Mouse (Mus musculus) hindbrain, embryonic 15.5 days (tissue): ENCODE measurements around the gene Tmem56. TPM values are rescaled to one million over a fixed set of nuclear protein-coding genes. Genes with fewer than 3 reads are reported as not detected.

ENCODE experiments used
- ATAC-seq: fragments of 200-750 bp; cut with Nextera tagmentation; 2 replicates; pipeline ENCODE4 v1.8.0; 2017; ENCODE audit warnings: low read depth, moderate number of reproducible peaks, moderate TSS enrichment; ENCODE audit not compliant: low FRiP score
- H3K27ac ChIP-seq: fragments of 300-500 bp; sonication (generic); replicated peaks from 2 replicates; pipeline ENCODE4 v1.5.1; 2015; ENCODE audit warnings: mild to moderate bottlenecking, inconsistent platforms
- H3K27me3 ChIP-seq: fragments of 300-500 bp; sonication (generic); 2 replicates; pipeline ENCODE4 v1.6.1; 2015; ENCODE audit warnings: control low read depth, inconsistent platforms
- H3K36me3 ChIP-seq: fragments of 300-500 bp; sonication (generic); 2 replicates; pipeline ENCODE4 v1.6.1; 2015; ENCODE audit warnings: control low read depth, inconsistent platforms
- H3K4me1 ChIP-seq: fragments of 300-500 bp; sonication (generic); replicated peaks from 2 replicates; pipeline ENCODE4 v1.6.1; 2015; ENCODE audit warnings: control low read depth, inconsistent platforms
- H3K4me2 ChIP-seq: fragments of 300-500 bp; sonication (generic); 2 replicates; pipeline ENCODE4 v1.6.1; 2015; ENCODE audit warnings: moderate library complexity, mild to moderate bottlenecking, inconsistent platforms
- H3K4me3 ChIP-seq: fragments of 300-500 bp; sonication (generic); 2 replicates; pipeline ENCODE4 v1.5.1; 2015; ENCODE audit warnings: mild to moderate bottlenecking, inconsistent platforms
- H3K9ac ChIP-seq: fragments of 300-500 bp; sonication (generic); 2 replicates; pipeline ENCODE4 v1.6.1; 2015; ENCODE audit warnings: inconsistent platforms
- H3K9me3 ChIP-seq: fragments of 300-500 bp; sonication (generic); 2 replicates; pipeline ENCODE4 v1.6.1; 2016; ENCODE audit warnings: control low read depth, inconsistent platforms
- WGBS: fragments of 180-500 bp; shearing (Covaris S2); methylation state at CpG from one replicate; pipeline ENCODE4 v1.1.7; 2015; 5-methylcytosine and 5-hydroxymethylcytosine counted together
- polyA plus RNA-seq: library from polyadenylated mRNA; unstranded; fragments of >200 nt; fragmentation: Nextera tagmentation; extraction: Ambion mirVana; gene quantifications from 2 replicates; pipeline ENCODE4 v1.2.1, GENCODE M21; 2015

The Tmem56 gene
- polyA plus RNA-seq, 1 experiment from 2014 or later: 2.6 TPM

GRCm38 (mm10) chr3:121176011-121176410 is 106.9 kb downstream of the Tmem56 start:
- Histone ChIP-seq H3K4me2 (no peak overlapping the region), H3K27me3 (no peaks in the 10 kb centered on the region), H3K9me3 (no peaks in the 10 kb centered on the region), H3K36me3 (no peaks in the 10 kb centered on the region), H3K9ac (no peak overlapping the region), H3K4me1 (peaks cover 5% of the 10 kb centered on the region; the same call in 1 of the 2 replicates), H3K4me3 (no peak overlapping the region), H3K27ac (no peak overlapping the region)
- no peak for ATAC-seq
- WGBS: 81% methylated on average over 1 of the region's 1 CpGs

- Histone ChIP-seq H3K27me3 (no peaks in the 10 kb centered on the region), H3K4me3 (no peak overlapping the region), H3K9ac (no peak overlapping the region), H3K9me3 (no peaks in the 10 kb centered on the region), H3K4me2 (no peak overlapping the region), H3K4me1 (peaks cover 12% of the 10 kb centered on the region; the same call in 1 of the 2 replicates), H3K36me3 (no peaks in the 10 kb centered on the region), H3K27ac (no peak overlapping the region)
- no peak for ATAC-seq
- 87% methylated on average over 9 of the region's 9 CpGs for WGBS
Observed at GRCm38 (mm10) chr3:121174248-121174945, 108.5 kb downstream of the Tmem56 start.

- Histone ChIP-seq H3K4me3 (no peak overlapping the region), H3K36me3 (no peaks in the 10 kb centered on the region), H3K4me2 (no peak overlapping the region), H3K27ac (no peak overlapping the region), H3K4me1 (peaks cover 12% of the 10 kb centered on the region; the same call in 1 of the 2 replicates), H3K27me3 (no peaks in the 10 kb centered on the region), H3K9ac (no peak overlapping the region), H3K9me3 (no peaks in the 10 kb centered on the region)
- no peak for ATAC-seq
- 69% methylated on average over 2 of the region's 2 CpGs for WGBS
Observed at GRCm38 (mm10) chr3:121172718-121173117, 110.2 kb downstream of the Tmem56 start.

GRCm38 (mm10) chr3:121171872-121172265 is 111.0 kb downstream of the Tmem56 start:
- H3K27ac ChIP-seq: no peak overlapping the region

GRCm38 (mm10) chr3:121171243-121171871 is 111.5 kb downstream of the Tmem56 start, which contains the start of gene Rwdd3:
Gene Rwdd3, minus strand, starts transcription at chr3:121171695.
- Histone ChIP-seq H3K36me3 (no peaks in the 10 kb centered on the region), H3K27ac (peak within 1 kb of the TSS; percentile 71), H3K4me3 (peak within 1 kb of the TSS; percentile 71), H3K27me3 (no peaks in the 10 kb centered on the region), H3K4me2 (peak within 1 kb of the TSS; percentile 87), H3K9me3 (no peaks in the 10 kb centered on the region), H3K9ac (peak within 1 kb of the TSS; percentile 63), H3K4me1 (peaks cover 12% of the 10 kb centered on the region; the same call in 1 of the 2 replicates)
- ATAC-seq: peak; percentile 95
- WGBS: 1% methylated on average over 40 of the region's 40 CpGs

More at GRCm38 (mm10) chr3:121171872-121172265, 111.0 kb downstream of the Tmem56 start:
- no peak for ATAC-seq
- no peaks in the 10 kb centered on the region for H3K9me3 ChIP-seq
- H3K36me3 ChIP-seq: no peaks in the 10 kb centered on the region
- H3K4me1 ChIP-seq: peaks cover 12% of the 10 kb centered on the region; the same call in 1 of the 2 replicates
- H3K27me3 ChIP-seq: no peaks in the 10 kb centered on the region
- peak overlapping the region; percentile 87 for H3K4me2 ChIP-seq
- WGBS: 57% methylated on average over 6 of the region's 6 CpGs
- H3K4me3 ChIP-seq: peak overlapping the region; percentile 71
- H3K9ac ChIP-seq: 0 out of 2 replicates have a peak overlapping the region, but pooled peaks have one; percentile 63

GRCm38 (mm10) chr3:121170631-121171030 is 112.3 kb downstream of the Tmem56 start:
- no peaks in the 10 kb centered on the region for H3K9me3 ChIP-seq
- H3K36me3 ChIP-seq: no peaks in the 10 kb centered on the region
- peak overlapping the region; percentile 63; the same call in 1 of the 2 replicates for H3K9ac ChIP-seq
- peaks cover 12% of the 10 kb centered on the region; the same call in 1 of the 2 replicates for H3K4me1 ChIP-seq
- peak overlapping the region; percentile 87 for H3K4me2 ChIP-seq
- ATAC-seq: no peak
- H3K27me3 ChIP-seq: no peaks in the 10 kb centered on the region
- 46% methylated on average over 7 of the region's 7 CpGs for WGBS
- peak overlapping the region; percentile 71 for H3K4me3 ChIP-seq
- no peak overlapping the region for H3K27ac ChIP-seq

- Histone ChIP-seq H3K4me3 (no peak overlapping the region), H3K27ac (no peak overlapping the region), H3K4me2 (no peak overlapping the region), H3K36me3 (no peaks in the 10 kb centered on the region), H3K4me1 (peaks cover 12% of the 10 kb centered on the region; the same call in 1 of the 2 replicates), H3K9me3 (no peaks in the 10 kb centered on the region), H3K27me3 (no peaks in the 10 kb centered on the region), H3K9ac (no peak overlapping the region)
- ATAC-seq: no peak
- WGBS: 72% methylated on average over 15 of the region's 15 CpGs
Observed at GRCm38 (mm10) chr3:121169092-121169942, 113.6 kb downstream of the Tmem56 start.

- ATAC-seq: no peak
- no peaks in the 10 kb centered on the region for H3K27me3 ChIP-seq
- WGBS: 89% methylated on average over 8 of the region's 8 CpGs
- no peak overlapping the region for H3K4me3 ChIP-seq
- no peaks in the 10 kb centered on the region for H3K36me3 ChIP-seq
- H3K27ac ChIP-seq: no peak overlapping the region
- H3K9ac ChIP-seq: no peak overlapping the region
- peaks cover 12% of the 10 kb centered on the region; the same call in 1 of the 2 replicates for H3K4me1 ChIP-seq
- no peaks in the 10 kb centered on the region for H3K9me3 ChIP-seq
- H3K4me2 ChIP-seq: no peak overlapping the region
Observed at GRCm38 (mm10) chr3:121168581-121168980, 114.3 kb downstream of the Tmem56 start.

GRCm38 (mm10) chr3:121163271-121163819 is 119.6 kb downstream of the Tmem56 start:
- no peaks in the 10 kb centered on the region for H3K27me3 ChIP-seq
- no peaks in the 10 kb centered on the region for H3K4me1 ChIP-seq
- no peak overlapping the region for H3K4me2 ChIP-seq
- no peak overlapping the region for H3K27ac ChIP-seq
- WGBS: 37% methylated on average over 7 of the region's 7 CpGs
- H3K36me3 ChIP-seq: no peaks in the 10 kb centered on the region
- no peak overlapping the region for H3K9ac ChIP-seq
- H3K4me3 ChIP-seq: no peak overlapping the region
- no peak for ATAC-seq
- H3K9me3 ChIP-seq: no peaks in the 10 kb centered on the region

GRCm38 (mm10) chr3:121161661-121162060 is 121.2 kb downstream of the Tmem56 start:
- H3K27me3 ChIP-seq: no peaks in the 10 kb centered on the region
- H3K36me3 ChIP-seq: no peaks in the 10 kb centered on the region
- WGBS: 43% methylated on average over 2 of the region's 2 CpGs
- no peak overlapping the region for H3K9ac ChIP-seq
- no peaks in the 10 kb centered on the region for H3K9me3 ChIP-seq
- H3K27ac ChIP-seq: no peak overlapping the region
- peaks cover 7% of the 10 kb centered on the region; the same call in 1 of the 2 replicates for H3K4me1 ChIP-seq
- H3K4me2 ChIP-seq: no peak overlapping the region
- no peak for ATAC-seq
- H3K4me3 ChIP-seq: no peak overlapping the region

- Histone ChIP-seq H3K4me3 (no peak overlapping the region), H3K4me2 (no peak overlapping the region), H3K36me3 (no peaks in the 10 kb centered on the region), H3K9ac (no peak overlapping the region), H3K4me1 (peaks cover 16% of the 10 kb centered on the region), H3K27ac (no peak overlapping the region), H3K9me3 (no peaks in the 10 kb centered on the region), H3K27me3 (no peaks in the 10 kb centered on the region)
- WGBS: 70% methylated on average over 4 of the region's 4 CpGs
- ATAC-seq: no peak
Observed at GRCm38 (mm10) chr3:121160424-121160823, 122.5 kb downstream of the Tmem56 start.
